Mouse (Mus musculus): ENCODE data around the gene Gm28635.

- TF ChIP-seq POLR2A (IDR thresholded peaks at IDR 0.05; ENCODE audit: borderline replicate concordance, control insufficient read depth, low read depth, low read length), result no peak; the same call in 1 of the 2 replicates
- no peak for TF ChIP-seq CTCF (IDR thresholded peaks at IDR 0.05; ENCODE audit: control insufficient read depth, insufficient read depth, low read length)
Measured at GRCm38 (mm10) chr2:84669828-84670568, 7.8 kb downstream of the Gm28635 start.
